Mouse (Mus musculus) small intestine, adult 2 months (tissue): ENCODE data around the gene 3110040M04Rik. TPM values are rescaled to one million over a fixed set of nuclear protein-coding genes. Genes with fewer than 3 reads are reported as not detected.
A peak's percentile ranks its signal among the peaks of the same experiment; 100 is the strongest.
"Not testable (repeated sequence)": the region's sequence is repeated elsewhere in the genome, so short reads cannot be mapped to it uniquely, and the experiment has no call there.

Experiments used
- H3K27ac ChIP-seq: fragments of 200-500 bp; 2 replicates; pipeline ENCODE4 v1.5.1; 2012; ENCODE audit warnings: low read depth, low read length, control low read depth, inconsistent platforms; ENCODE audit not compliant: insufficient read depth
- H3K27me3 ChIP-seq: fragments of 200-500 bp; 2 replicates; pipeline ENCODE4 v1.6.1; 2012; ENCODE audit warnings: mild to moderate bottlenecking, moderate library complexity, low read length, inconsistent platforms; ENCODE audit not compliant: control insufficient read depth, insufficient read depth
- H3K36me3 ChIP-seq: fragments of 200-500 bp; 2 replicates; pipeline ENCODE4 v1.6.1; 2012; ENCODE audit warnings: mild to moderate bottlenecking, low read length, control low read depth, inconsistent platforms; ENCODE audit not compliant: control insufficient read depth, insufficient read depth
- H3K4me1 ChIP-seq: fragments of 200-500 bp; 2 replicates; pipeline ENCODE4 v1.6.1; 2012; ENCODE audit warnings: low read length, inconsistent platforms, mixed read lengths; ENCODE audit not compliant: control insufficient read depth, insufficient read depth, insufficient read length
- H3K4me3 ChIP-seq: fragments of 200-500 bp; 2 replicates; pipeline ENCODE4 v1.5.1; 2012; ENCODE audit warnings: low read depth, mild to moderate bottlenecking, control low read depth, inconsistent platforms, low read length, moderate library complexity
- CTCF ChIP-seq: fragments of 200-500 bp; IDR thresholded peaks from 2 replicates; pipeline ENCODE4 v1.5.1; 2012; ENCODE audit warnings: low read depth, mild to moderate bottlenecking, control low read depth, inconsistent platforms, low read length, moderate library complexity, mixed read lengths; ENCODE audit not compliant: insufficient replicate concordance, insufficient read length; ENCODE audit errors: extremely low read depth
- POLR2A ChIP-seq: fragments of 200-500 bp; IDR thresholded peaks from 2 replicates; pipeline ENCODE4 v1.6.1; 2012; ENCODE audit warnings: low read depth, mild to moderate bottlenecking, control low read depth, inconsistent platforms, low read length, moderate library complexity
- WGBS: fragments of 180-500 bp; shearing (Covaris S2); methylation state at CpG from one replicate; pipeline ENCODE4 v1.1.7; 2018; 5-methylcytosine and 5-hydroxymethylcytosine counted together
- polyA plus RNA-seq: library from polyadenylated mRNA; depleted of rRNA; stranded (reverse); fragments of >200 nt; gene quantifications from 2 replicates; pipeline ENCODE4 v1.2.3, GENCODE M21; 2012; rRNA removed

Gene 3110040M04Rik
- polyA plus RNA-seq, result 1.3 TPM in 1 of 2 replicates, not detected in the other

- H3K36me3 ChIP-seq, H3K27me3 ChIP-seq, H3K4me1 ChIP-seq, H3K4me3 ChIP-seq, H3K27ac ChIP-seq: not testable (repeated sequence)
- no CpG with 5 or more reads among the region's 6 CpGs for WGBS
These were observed at the start of gene 3110040M04Rik for GRCm38 (mm10) chr1:151203818-151204217. Gene 3110040M04Rik (plus strand): TSS chr1:151204121.

GRCm38 (mm10) chr1:151154131-151154530 is 49.8 kb upstream of the 3110040M04Rik start:
- not testable (repeated sequence) for H3K27ac ChIP-seq, H3K36me3 ChIP-seq, H3K27me3 ChIP-seq, H3K4me3 ChIP-seq
- WGBS, result 84% methylated on average over 9 of the region's 9 CpGs
- peaks cover 13% of the 10 kb centered on the region; the same call in 1 of the 2 replicates for H3K4me1 ChIP-seq

GRCm38 (mm10) chr1:151156129-151156528 is 47.8 kb upstream of the 3110040M04Rik start:
- Histone ChIP-seq H3K4me1 (peaks cover 13% of the 10 kb centered on the region; the same call in 1 of the 2 replicates), H3K4me3 (no peak overlapping the region), H3K27me3 (no peaks in the 10 kb centered on the region), H3K36me3 (no peaks in the 10 kb centered on the region), H3K27ac (no peak overlapping the region)
- 97% methylated on average over 3 of the region's 3 CpGs for WGBS
- no peak for TF ChIP-seq CTCF
- TF ChIP-seq POLR2A, result no peak

- TF ChIP-seq POLR2A (no peak), CTCF (no peak)
- H3K4me1 ChIP-seq, result peaks cover 13% of the 10 kb centered on the region; the same call in 1 of the 2 replicates
- 83% methylated on average over 7 of the region's 7 CpGs for WGBS
These were observed 46.9 kb upstream of the 3110040M04Rik start for GRCm38 (mm10) chr1:151156777-151157632.

GRCm38 (mm10) chr1:151157963-151158856 is 45.7 kb upstream of the 3110040M04Rik start:
- Histone ChIP-seq H3K27ac (peak overlapping the region; percentile 24; the same call in 1 of the 2 replicates), H3K27me3 (no peaks in the 10 kb centered on the region), H3K36me3 (no peaks in the 10 kb centered on the region), H3K4me1 (peaks cover 8% of the 10 kb centered on the region; the same call in 1 of the 2 replicates), H3K4me3 (no peak overlapping the region)
- WGBS, result 27% methylated on average over 9 of the region's 9 CpGs
- no peak for TF ChIP-seq CTCF
- no peak for TF ChIP-seq POLR2A

More at GRCm38 (mm10) chr1:151156777-151157632, 46.9 kb upstream of the 3110040M04Rik start:
- Histone ChIP-seq H3K36me3 (no peaks in the 10 kb centered on the region), H3K27me3 (no peaks in the 10 kb centered on the region), H3K4me3 (no peak overlapping the region), H3K27ac (no peak overlapping the region)

GRCm38 (mm10) chr1:151158857-151159510 is 44.9 kb upstream of the 3110040M04Rik start:
- Histone ChIP-seq H3K36me3 (no peaks in the 10 kb centered on the region), H3K4me1 (peaks cover 6% of the 10 kb centered on the region; the same call in 1 of the 2 replicates), H3K27ac (0 out of 2 replicates have a peak overlapping the region, but pooled peaks have one; percentile 24), H3K27me3 (no peaks in the 10 kb centered on the region), H3K4me3 (no peak overlapping the region)
- no peak for TF ChIP-seq CTCF
- WGBS, result 70% methylated on average over 2 of the region's 2 CpGs
